Mouse (Mus musculus) testis, adult 2 months (tissue): ENCODE measurements around the gene Pigv.
A peak's percentile ranks its signal among the peaks of the same experiment; 100 is the strongest.

ENCODE experiments used
- CTCF ChIP-seq: fragments of 200-500 bp; IDR thresholded peaks from 2 replicates; pipeline ENCODE4 v1.5.1; 2012; ENCODE audit warnings: low read depth, mild to moderate bottlenecking, inconsistent platforms, low read length, moderate library complexity; ENCODE audit not compliant: control insufficient read depth, insufficient read depth, insufficient replicate concordance
- POLR2A ChIP-seq: fragments of 200-500 bp; IDR thresholded peaks from 2 replicates; pipeline ENCODE4 v1.6.1; 2012; ENCODE audit warnings: low read depth, mild to moderate bottlenecking, inconsistent platforms, low read length, moderate library complexity; ENCODE audit not compliant: control insufficient read depth

- TF ChIP-seq CTCF (peak; percentile 10; the same call in 1 of the 2 replicates), POLR2A (no peak)
These were observed 27.3 kb downstream of the Pigv start for GRCm38 (mm10) chr4:133645195-133645594.
